Mouse (Mus musculus): ENCODE data around the gene Tunar. TPM values are rescaled to one million over a fixed set of nuclear protein-coding genes. Genes with fewer than 3 reads are reported as not detected.

The Tunar gene
- polyA plus RNA-seq, 2 experiments: 0.21 to 0.31 TPM

- H3K4me2 ChIP-seq (replicated peaks; ENCODE audit: low read depth, low read length, severe bottlenecking): no peak overlapping the region
- 11% methylated on average over 5 of the region's 5 CpGs for whole genome bisulfite sequencing
- TF ChIP-seq POLR2A (IDR thresholded peaks at IDR 0.05; ENCODE audit: borderline replicate concordance, extremely low read depth, insufficient read depth, insufficient read length): no peak
- ATAC-seq (ENCODE audit: low FRiP score, low read depth): no peak
- H3K27me3 ChIP-seq (ENCODE audit: control insufficient read depth, insufficient read depth, low read length): no peaks in the 10 kb centered on the region
- H3K4me1 ChIP-seq (ENCODE audit: control insufficient read depth, insufficient read depth, low read length): no peaks in the 10 kb centered on the region
- no peak overlapping the region for H3K27ac ChIP-seq (replicated peaks; ENCODE audit: low read depth, low read length)
- H3K4me3 ChIP-seq (replicated peaks; ENCODE audit: low read length): no peak overlapping the region
- H3K9ac ChIP-seq (ENCODE audit: low read depth, low read length, severe bottlenecking): no peak overlapping the region
- DNase-seq (ENCODE audit: low spot score): peak; percentile 12
- no peaks in the 10 kb centered on the region for H3K36me3 ChIP-seq (ENCODE audit: control insufficient read depth, insufficient read depth, low read length)
- H3K9me3 ChIP-seq (ENCODE audit: control insufficient read depth, low read length): peaks cover 3% of the 10 kb centered on the region; the same call in 1 of the 2 replicates
Observed at GRCm38 (mm10) chr12:105398172-105398571, 64.5 kb downstream of the Tunar start.

GRCm38 (mm10) chr12:105403742-105404141 is 70.1 kb downstream of the Tunar start:
- Histone ChIP-seq H3K9me3 (ENCODE audit: control insufficient read depth, low read length) (peaks cover 3% of the 10 kb centered on the region; the same call in 1 of the 2 replicates), H3K9ac (ENCODE audit: low read depth, low read length, severe bottlenecking) (no peak overlapping the region), H3K4me2 (replicated peaks; ENCODE audit: low read depth, low read length, severe bottlenecking) (no peak overlapping the region), H3K27ac (replicated peaks; ENCODE audit: low read depth, low read length) (no peak overlapping the region), H3K4me1 (ENCODE audit: control insufficient read depth, insufficient read depth, low read length) (no peaks in the 10 kb centered on the region), H3K27me3 (ENCODE audit: control insufficient read depth, insufficient read depth, low read length) (no peaks in the 10 kb centered on the region), H3K4me3 (replicated peaks; ENCODE audit: low read length) (no peak overlapping the region), H3K36me3 (ENCODE audit: control insufficient read depth, insufficient read depth, low read length) (no peaks in the 10 kb centered on the region)
- no peak for DNase-seq (ENCODE audit: low spot score)
- TF ChIP-seq POLR2A (IDR thresholded peaks at IDR 0.05; ENCODE audit: borderline replicate concordance, extremely low read depth, insufficient read depth, insufficient read length): no peak
- WGBS: 85% methylated on average over 5 of the region's 5 CpGs
- ATAC-seq (ENCODE audit: low FRiP score, low read depth): no peak

GRCm38 (mm10) chr12:105406008-105406407 is 72.3 kb downstream of the Tunar start:
- Histone ChIP-seq H3K27me3 (ENCODE audit: control insufficient read depth, insufficient read depth, low read length) (no peaks in the 10 kb centered on the region), H3K36me3 (ENCODE audit: control insufficient read depth, insufficient read depth, low read length) (no peaks in the 10 kb centered on the region), H3K9me3 (ENCODE audit: control insufficient read depth, low read length) (no peaks in the 10 kb centered on the region), H3K27ac (replicated peaks; ENCODE audit: low read depth, low read length) (no peak overlapping the region), H3K9ac (ENCODE audit: low read depth, low read length, severe bottlenecking) (no peak overlapping the region), H3K4me2 (replicated peaks; ENCODE audit: low read depth, low read length, severe bottlenecking) (no peak overlapping the region), H3K4me1 (ENCODE audit: control insufficient read depth, insufficient read depth, low read length) (no peaks in the 10 kb centered on the region), H3K4me3 (replicated peaks; ENCODE audit: low read length) (no peak overlapping the region)
- TF ChIP-seq POLR2A (IDR thresholded peaks at IDR 0.05; ENCODE audit: borderline replicate concordance, extremely low read depth, insufficient read depth, insufficient read length): no peak
- DNase-seq (ENCODE audit: low spot score) (no peak), ATAC-seq (ENCODE audit: low FRiP score, low read depth) (no peak)
- WGBS: 62% methylated on average over 6 of the region's 6 CpGs

- WGBS: 85% methylated on average over 8 of the region's 8 CpGs
- Histone ChIP-seq H3K4me1 (ENCODE audit: control insufficient read depth, insufficient read depth, low read length) (no peaks in the 10 kb centered on the region), H3K27ac (replicated peaks; ENCODE audit: low read depth, low read length) (no peak overlapping the region), H3K9me3 (ENCODE audit: control insufficient read depth, low read length) (no peaks in the 10 kb centered on the region), H3K4me2 (replicated peaks; ENCODE audit: low read depth, low read length, severe bottlenecking) (no peak overlapping the region), H3K27me3 (ENCODE audit: control insufficient read depth, insufficient read depth, low read length) (no peaks in the 10 kb centered on the region), H3K9ac (ENCODE audit: low read depth, low read length, severe bottlenecking) (no peak overlapping the region), H3K4me3 (replicated peaks; ENCODE audit: low read length) (no peak overlapping the region), H3K36me3 (ENCODE audit: control insufficient read depth, insufficient read depth, low read length) (no peaks in the 10 kb centered on the region)
- DNase-seq (ENCODE audit: low spot score) (no peak), ATAC-seq (ENCODE audit: low FRiP score, low read depth) (no peak)
- no peak for TF ChIP-seq POLR2A (IDR thresholded peaks at IDR 0.05; ENCODE audit: borderline replicate concordance, extremely low read depth, insufficient read depth, insufficient read length)
Observed at GRCm38 (mm10) chr12:105413909-105414308, 80.2 kb downstream of the Tunar start.

GRCm38 (mm10) chr12:105420476-105420875 is 86.8 kb downstream of the Tunar start:
- Histone ChIP-seq H3K36me3 (ENCODE audit: control insufficient read depth, insufficient read depth, low read length) (no peaks in the 10 kb centered on the region), H3K4me3 (replicated peaks; ENCODE audit: low read length) (no peak overlapping the region), H3K9ac (ENCODE audit: low read depth, low read length, severe bottlenecking) (no peak overlapping the region), H3K4me1 (ENCODE audit: control insufficient read depth, insufficient read depth, low read length) (no peaks in the 10 kb centered on the region), H3K27ac (replicated peaks; ENCODE audit: low read depth, low read length) (no peak overlapping the region), H3K9me3 (ENCODE audit: control insufficient read depth, low read length) (no peaks in the 10 kb centered on the region), H3K4me2 (replicated peaks; ENCODE audit: low read depth, low read length, severe bottlenecking) (no peak overlapping the region), H3K27me3 (ENCODE audit: control insufficient read depth, insufficient read depth, low read length) (no peaks in the 10 kb centered on the region)
- TF ChIP-seq POLR2A (IDR thresholded peaks at IDR 0.05; ENCODE audit: borderline replicate concordance, extremely low read depth, insufficient read depth, insufficient read length): no peak
- WGBS: 26% methylated on average over 6 of the region's 6 CpGs
- no peak for DNase-seq (ENCODE audit: low spot score)
- no peak for ATAC-seq (ENCODE audit: low FRiP score, low read depth)

GRCm38 (mm10) chr12:105426541-105426940 is 92.9 kb downstream of the Tunar start:
- TF ChIP-seq POLR2A (IDR thresholded peaks at IDR 0.05; ENCODE audit: borderline replicate concordance, extremely low read depth, insufficient read depth, insufficient read length): no peak
- Histone ChIP-seq H3K27me3 (ENCODE audit: control insufficient read depth, insufficient read depth, low read length) (no peaks in the 10 kb centered on the region), H3K36me3 (ENCODE audit: control insufficient read depth, insufficient read depth, low read length) (no peaks in the 10 kb centered on the region), H3K27ac (replicated peaks; ENCODE audit: low read depth, low read length) (no peak overlapping the region), H3K9ac (ENCODE audit: low read depth, low read length, severe bottlenecking) (no peak overlapping the region), H3K4me3 (replicated peaks; ENCODE audit: low read length) (no peak overlapping the region), H3K4me2 (replicated peaks; ENCODE audit: low read depth, low read length, severe bottlenecking) (no peak overlapping the region), H3K4me1 (ENCODE audit: control insufficient read depth, insufficient read depth, low read length) (no peaks in the 10 kb centered on the region), H3K9me3 (ENCODE audit: control insufficient read depth, low read length) (no peaks in the 10 kb centered on the region)
- 73% methylated on average over 7 of the region's 7 CpGs for WGBS
- no peak for DNase-seq (ENCODE audit: low spot score)
- ATAC-seq (ENCODE audit: low FRiP score, low read depth): no peak
